Mouse (Mus musculus) embryonic facial prominence, embryonic 11.5 days (tissue): Measurements from ENCODE around the gene Dhps. TPM values are rescaled to one million over a fixed set of nuclear protein-coding genes. Genes with fewer than 3 reads are reported as not detected.

Experiments
- ATAC-seq: fragments of 200-750 bp; cut with Nextera tagmentation; replicated peaks from 2 replicates; pipeline ENCODE4 v1.8.0; 2017; ENCODE audit warnings: low read depth; ENCODE audit not compliant: insufficient number of reproducible peaks, low FRiP score, low TSS enrichment
- DNase-seq: peaks from one replicate; pipeline ENCODE4 v3.0.0-alpha.2; 2015; ENCODE audit warnings: low spot score
- H3K27ac ChIP-seq: fragments of 300-500 bp; sonication (generic); replicated peaks from 2 replicates; pipeline ENCODE4 v1.5.1; 2014; ENCODE audit warnings: mild to moderate bottlenecking, low read depth, low read length, control low read depth
- H3K27me3 ChIP-seq: fragments of 300-500 bp; sonication (generic); 2 replicates; pipeline ENCODE4 v1.6.1; 2014; ENCODE audit warnings: mild to moderate bottlenecking, low read length, moderate library complexity, mixed read lengths; ENCODE audit not compliant: control insufficient read depth, insufficient read depth
- H3K36me3 ChIP-seq: fragments of 300-500 bp; sonication (generic); replicated peaks from 2 replicates; pipeline ENCODE4 v1.6.1; 2014; ENCODE audit warnings: low read depth, mild to moderate bottlenecking, low read length, moderate library complexity, mixed read lengths; ENCODE audit not compliant: control insufficient read depth, insufficient read depth
- H3K4me1 ChIP-seq: fragments of 300-500 bp; sonication (generic); 2 replicates; pipeline ENCODE4 v1.6.1; 2014; ENCODE audit warnings: low read length, mixed read lengths; ENCODE audit not compliant: control insufficient read depth, insufficient read depth
- H3K4me2 ChIP-seq: fragments of 300-500 bp; sonication (generic); 2 replicates; pipeline ENCODE4 v1.6.1; 2014; ENCODE audit warnings: low read depth, mild to moderate bottlenecking, control low read depth, low read length, moderate library complexity
- H3K4me3 ChIP-seq: fragments of 300-500 bp; sonication (generic); 2 replicates; pipeline ENCODE4 v1.5.1; 2014; ENCODE audit warnings: low read depth, low read length, control low read depth
- H3K9ac ChIP-seq: fragments of 300-500 bp; sonication (generic); replicated peaks from 2 replicates; pipeline ENCODE4 v1.6.1; 2014; ENCODE audit warnings: mild to moderate bottlenecking, control low read depth, low read length
- H3K9me3 ChIP-seq: fragments of 300-500 bp; sonication (generic); replicated peaks from 2 replicates; pipeline ENCODE4 v1.6.1; 2016; ENCODE audit warnings: mild to moderate bottlenecking, low read length, inconsistent platforms, mixed read lengths; ENCODE audit not compliant: control insufficient read depth
- WGBS: fragments of 180-500 bp; shearing (Covaris S2); extraction: QIAGEN DNeasy Blood & Tissue Kit; methylation state at CpG from one replicate; pipeline ENCODE4 v1.1.7; 2014; 5-methylcytosine and 5-hydroxymethylcytosine counted together
- polyA plus RNA-seq: library from polyadenylated mRNA; unstranded; fragments of >200 nt; fragmentation: Nextera tagmentation; extraction: Ambion mirVana; gene quantifications from 2 replicates; pipeline ENCODE4 v1.2.1, GENCODE M21; 2014

Dhps gene
- polyA plus RNA-seq, 1 experiment from 2014 or later: 61.9 TPM

DNA sequence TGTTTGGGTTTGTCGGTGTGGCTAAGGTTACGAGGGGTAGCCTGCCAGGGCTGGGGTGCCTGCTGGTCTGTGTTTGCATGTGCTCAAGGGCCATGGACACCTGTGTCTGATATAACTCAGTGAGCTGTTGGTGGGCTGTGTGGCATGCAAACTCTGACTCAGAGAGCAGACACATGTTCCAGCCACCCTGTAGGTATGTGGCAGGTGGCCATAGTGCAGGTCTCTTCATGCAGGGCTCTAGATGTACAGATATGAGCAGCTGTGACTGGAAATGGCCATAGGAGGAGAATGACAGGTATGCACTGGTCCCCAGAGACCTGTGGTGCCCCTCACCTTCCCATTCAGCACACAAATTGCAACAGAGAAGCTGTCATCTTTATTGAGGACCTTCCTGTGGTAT lies 4.4 kb upstream of the Dhps start:
- H3K4me1 ChIP-seq: no peaks in the 10 kb centered on the region
- H3K36me3 ChIP-seq: no peaks in the 10 kb centered on the region
- no peak overlapping the region for H3K4me3 ChIP-seq
- DNase-seq (no peak), ATAC-seq (no peak)
- WGBS: 98% methylated on average over 2 of the region's 2 CpGs
- no peak overlapping the region for H3K27ac ChIP-seq
- no peak overlapping the region; the same call in 1 of the 2 replicates for H3K4me2 ChIP-seq
- H3K9ac ChIP-seq: no peak overlapping the region
- H3K27me3 ChIP-seq: no peaks in the 10 kb centered on the region
- no peaks in the 10 kb centered on the region for H3K9me3 ChIP-seq

DNA sequence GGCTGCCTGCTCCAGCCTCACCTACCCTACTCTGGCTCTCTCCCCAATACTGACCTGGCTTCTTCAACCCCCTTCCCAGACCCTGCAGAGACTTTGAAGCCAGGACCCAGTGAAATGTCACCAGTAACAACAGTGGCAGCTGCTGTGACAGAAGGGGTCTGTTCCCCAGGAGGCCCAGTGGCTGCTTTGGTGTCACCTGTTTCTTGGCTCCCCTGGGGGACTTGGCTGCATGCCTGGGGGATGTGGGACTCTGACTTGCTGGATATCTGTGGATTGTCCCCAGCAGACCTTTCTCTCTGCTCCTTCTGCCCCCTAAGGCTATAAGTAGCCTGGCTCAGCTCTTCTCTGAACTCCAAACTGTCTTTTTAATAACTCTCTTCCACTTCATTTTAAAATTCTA lies 3.6 kb upstream of the Dhps start, which contains the start of gene Gm5741:
Gene Gm5741, minus strand, starts transcription at position 1 of the 400 bp plus-strand sequence.
- Histone ChIP-seq H3K4me3 (no peak within 1 kb of the TSS), H3K4me2 (no peak within 1 kb of the TSS; the same call in 1 of the 2 replicates), H3K9ac (no peak within 1 kb of the TSS), H3K4me1 (no peaks in the 10 kb centered on the region), H3K27ac (no peak within 1 kb of the TSS), H3K9me3 (no peaks in the 10 kb centered on the region), H3K36me3 (no peaks in the 10 kb centered on the region), H3K27me3 (no peaks in the 10 kb centered on the region)
- DNase-seq (no peak), ATAC-seq (no peak)

- Histone ChIP-seq H3K9ac (peak overlapping the region; percentile 23; the same call in 1 of the 2 replicates), H3K36me3 (no peaks in the 10 kb centered on the region; the same call in 1 of the 2 replicates), H3K4me1 (no peaks in the 10 kb centered on the region), H3K4me2 (peak overlapping the region; percentile 68), H3K4me3 (peak overlapping the region; percentile 88; the same call in 1 of the 2 replicates), H3K27me3 (no peaks in the 10 kb centered on the region), H3K27ac (peak overlapping the region; percentile 93; the same call in 1 of the 2 replicates), H3K9me3 (no peaks in the 10 kb centered on the region)
- ATAC-seq: no peak
- no peak for DNase-seq
- WGBS: 84% methylated on average over 5 of the region's 5 CpGs
These were observed 516 bp upstream of the Dhps start for GRCm38 (mm10) chr8:85071041-85071440.

- Histone ChIP-seq H3K27ac (no peak overlapping the region), H3K4me3 (peak overlapping the region; percentile 88), H3K4me2 (peak overlapping the region; percentile 68), H3K27me3 (no peaks in the 10 kb centered on the region), H3K9me3 (no peaks in the 10 kb centered on the region), H3K36me3 (no peaks in the 10 kb centered on the region; the same call in 1 of the 2 replicates), H3K4me1 (no peaks in the 10 kb centered on the region), H3K9ac (peak overlapping the region; percentile 89)
- WGBS: 37% methylated on average over 9 of the region's 9 CpGs
- DNase-seq (no peak), ATAC-seq (no peak)
These were observed 890 bp downstream of the Dhps start for GRCm38 (mm10) chr8:85072364-85072929.

DNA sequence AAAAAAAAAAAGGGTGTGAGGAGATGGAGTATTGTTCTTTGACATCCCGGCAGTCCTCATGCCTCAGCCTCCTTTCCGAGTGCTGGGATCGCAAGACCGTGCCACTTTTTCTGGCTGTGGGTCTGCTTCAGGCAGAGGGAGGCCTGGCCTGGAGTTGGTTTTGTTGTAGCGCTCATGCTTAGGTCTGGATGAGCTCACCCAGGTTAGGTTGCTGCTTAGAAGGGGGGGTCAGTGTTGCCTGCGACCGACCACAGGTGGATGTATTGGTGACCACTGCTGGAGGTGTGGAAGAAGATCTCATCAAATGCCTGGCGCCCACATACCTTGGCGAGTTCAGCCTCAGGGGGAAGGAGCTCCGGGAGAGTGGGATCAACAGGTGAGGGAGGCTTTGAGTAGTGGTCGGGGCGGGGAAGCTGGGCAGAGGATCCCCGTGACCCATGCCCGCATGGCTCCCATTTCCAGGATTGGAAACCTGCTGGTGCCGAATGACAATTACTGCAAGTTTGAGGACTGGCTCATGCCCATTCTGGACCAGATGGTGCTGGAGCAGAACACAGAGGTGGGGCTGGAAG lies 1.6 kb downstream of the Dhps start:
- Histone ChIP-seq H3K4me1 (no peaks in the 10 kb centered on the region), H3K9ac (no peak overlapping the region), H3K36me3 (no peaks in the 10 kb centered on the region; the same call in 1 of the 2 replicates), H3K27me3 (no peaks in the 10 kb centered on the region), H3K4me3 (no peak overlapping the region), H3K4me2 (no peak overlapping the region), H3K27ac (no peak overlapping the region), H3K9me3 (no peaks in the 10 kb centered on the region)
- 93% methylated on average over 15 of the region's 15 CpGs for WGBS
- DNase-seq (no peak), ATAC-seq (no peak)

DNA sequence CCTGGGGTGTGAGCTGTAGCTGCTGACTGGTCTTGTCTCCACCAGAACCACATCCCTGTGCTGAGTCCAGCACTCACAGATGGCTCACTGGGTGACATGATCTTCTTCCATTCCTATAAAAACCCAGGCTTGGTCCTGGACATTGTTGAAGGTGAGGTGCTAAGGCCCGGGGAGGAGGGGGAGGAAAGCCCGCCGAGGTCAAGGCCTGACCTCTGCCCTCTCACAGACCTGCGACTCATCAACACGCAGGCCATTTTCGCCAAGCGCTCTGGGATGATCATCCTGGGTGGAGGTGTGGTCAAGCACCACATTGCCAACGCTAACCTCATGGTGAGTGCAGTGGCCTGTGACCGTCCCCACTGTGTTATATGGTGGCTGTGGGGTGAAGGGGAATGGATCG lies 2.6 kb downstream of the Dhps start:
- DNase-seq: no peak
- no peak for ATAC-seq
- no peaks in the 10 kb centered on the region; the same call in 1 of the 2 replicates for H3K36me3 ChIP-seq
- no peak overlapping the region for H3K4me3 ChIP-seq
- WGBS: 81% methylated on average over 10 of the region's 10 CpGs
- no peak overlapping the region for H3K9ac ChIP-seq
- H3K27ac ChIP-seq: no peak overlapping the region
- no peak overlapping the region for H3K4me2 ChIP-seq
- H3K4me1 ChIP-seq: no peaks in the 10 kb centered on the region
- H3K27me3 ChIP-seq: no peaks in the 10 kb centered on the region
- H3K9me3 ChIP-seq: no peaks in the 10 kb centered on the region

GRCm38 (mm10) chr8:85074617-85075016 lies 3.1 kb downstream of the Dhps start:
- Histone ChIP-seq H3K36me3 (no peaks in the 10 kb centered on the region; the same call in 1 of the 2 replicates), H3K9me3 (no peaks in the 10 kb centered on the region), H3K4me1 (no peaks in the 10 kb centered on the region), H3K27me3 (no peaks in the 10 kb centered on the region), H3K9ac (no peak overlapping the region), H3K4me3 (no peak overlapping the region), H3K4me2 (no peak overlapping the region), H3K27ac (no peak overlapping the region)
- no peak for ATAC-seq
- no peak for DNase-seq
- 88% methylated on average over 10 of the region's 10 CpGs for WGBS

DNA sequence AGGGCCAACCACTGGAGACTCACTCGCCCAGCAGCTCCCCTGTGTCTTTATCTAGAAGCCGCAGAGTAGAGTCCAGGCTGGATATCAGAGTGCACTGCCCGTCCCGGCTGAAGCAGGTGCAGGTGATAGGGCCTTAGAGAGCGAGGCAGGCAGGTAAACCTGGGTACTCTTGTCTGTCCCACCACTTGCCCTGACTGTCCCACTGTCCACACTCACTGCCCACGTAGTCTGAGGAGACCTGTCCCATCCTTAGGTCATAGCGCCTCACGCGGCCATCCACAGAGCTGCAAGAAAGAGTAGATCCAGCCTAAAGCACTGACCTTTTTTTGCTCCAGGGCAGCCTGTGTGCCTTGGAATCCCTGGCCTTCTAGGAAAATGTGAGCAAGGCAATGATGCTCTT lies 4.4 kb downstream of the Dhps start:
- Histone ChIP-seq H3K4me2 (no peak overlapping the region), H3K27me3 (no peaks in the 10 kb centered on the region), H3K9ac (no peak overlapping the region), H3K36me3 (no peaks in the 10 kb centered on the region; the same call in 1 of the 2 replicates), H3K4me3 (no peak overlapping the region), H3K9me3 (no peaks in the 10 kb centered on the region), H3K4me1 (no peaks in the 10 kb centered on the region), H3K27ac (no peak overlapping the region)
- DNase-seq: no peak
- WGBS: 80% methylated on average over 9 of the region's 9 CpGs
- ATAC-seq: no peak
